Mouse (Mus musculus) myocyte (in vitro differentiated cells): ENCODE results near the gene Ftsj1.

ENCODE experiments used
- CEBPB ChIP-seq: IDR thresholded peaks from 2 replicates; pipeline ENCODE4 v1.6.1; 2011; ENCODE audit warnings: mild to moderate bottlenecking, moderate library complexity; ENCODE audit not compliant: poor library complexity, insufficient read depth, severe bottlenecking
- E2F4 ChIP-seq: IDR thresholded peaks from one replicate; pipeline ENCODE4 v1.6.1; 2011; ENCODE audit warnings: mild to moderate bottlenecking, control low read depth, moderate library complexity; ENCODE audit not compliant: insufficient read depth
- MAX ChIP-seq: IDR thresholded peaks from one replicate; pipeline ENCODE4 v1.6.1; 2011; ENCODE audit warnings: low read depth, mild to moderate bottlenecking, control low read depth
- MYOG ChIP-seq, 3 experiments: IDR thresholded peaks; one replicate each; pipeline ENCODE4 v1.6.1; 2011; ENCODE audit warnings: control low read depth in 2 of 3, low read depth in 2 of 3, mild to moderate bottlenecking in 2 of 3; ENCODE audit not compliant: insufficient read length in 2 of 3, control insufficient read depth in 1 of 3, insufficient read depth in 1 of 3
- POLR2A ChIP-seq: IDR thresholded peaks from one replicate; pipeline ENCODE4 v1.6.1; 2011; ENCODE audit warnings: low read depth, mild to moderate bottlenecking, control low read depth, moderate library complexity; ENCODE audit not compliant: insufficient read length
- POLR2AphosphoS2 ChIP-seq: IDR thresholded peaks from one replicate; pipeline ENCODE4 v1.6.1; 2011; ENCODE audit warnings: low read depth, control low read depth; ENCODE audit not compliant: insufficient read length
- REST ChIP-seq: IDR thresholded peaks from one replicate; pipeline ENCODE4 v1.6.1; 2011; ENCODE audit warnings: mild to moderate bottlenecking, control low read depth, moderate library complexity; ENCODE audit not compliant: insufficient read depth, insufficient read length
- TCF12 ChIP-seq: IDR thresholded peaks from one replicate; pipeline ENCODE4 v1.6.1; 2011; ENCODE audit warnings: mild to moderate bottlenecking, control low read depth; ENCODE audit not compliant: poor library complexity, insufficient read depth, severe bottlenecking
- TCF3 ChIP-seq: IDR thresholded peaks from one replicate; pipeline ENCODE4 v1.6.1; 2011; ENCODE audit warnings: low read depth, control low read depth; ENCODE audit not compliant: insufficient read length
- USF1 ChIP-seq: IDR thresholded peaks from one replicate; pipeline ENCODE4 v1.6.1; 2011; ENCODE audit warnings: low read depth, mild to moderate bottlenecking, control low read depth, moderate library complexity

DNA sequence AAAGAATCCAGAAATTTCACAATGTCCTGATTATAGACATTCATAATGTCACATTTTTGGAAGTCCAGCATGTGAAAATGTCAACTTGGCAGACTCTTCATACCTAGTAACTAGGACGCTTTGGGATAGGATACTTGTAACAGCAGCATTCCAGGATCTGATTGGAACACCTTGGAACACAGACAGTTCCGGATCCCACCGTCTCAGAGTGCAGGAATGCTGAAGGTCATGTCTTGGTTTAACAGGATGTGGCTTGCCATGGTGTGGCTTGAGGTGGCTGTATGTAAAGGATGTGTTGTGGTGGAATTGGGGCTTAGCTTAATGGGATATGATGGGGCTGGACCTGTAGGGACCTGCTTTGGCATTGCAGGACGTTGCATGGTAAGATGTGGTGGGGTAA, 47.1 kb downstream of the Ftsj1 start:
- TF ChIP-seq E2F4 = no peak
- no peak for TF ChIP-seq REST
- TF ChIP-seq MAX = no peak
- TF ChIP-seq POLR2A = no peak
- TF ChIP-seq POLR2AphosphoS2 = no peak
- TF ChIP-seq TCF3 = no peak
- no peak for TF ChIP-seq USF1
- TF ChIP-seq MYOG (IDR thresholded peaks at IDR 0.05; ENCODE audit: control insufficient read depth in 1 of 3, insufficient read depth in 1 of 3, insufficient read length in 2 of 3, low read depth in 2 of 3) = no peak
- TF ChIP-seq TCF12 = no peak
- no peak for TF ChIP-seq CEBPB
